Mouse (Mus musculus): ENCODE results near the gene Kcnq4. TPM values are rescaled to one million over a fixed set of nuclear protein-coding genes. Genes with fewer than 3 reads are reported as not detected.

Gene Kcnq4
- polyA plus RNA-seq, 1 experiment = 10.9 TPM

GRCm38 (mm10) chr4:120746552-120747150, 1.8 kb downstream of the Kcnq4 start:
- peak overlapping the region; percentile 30 for H3K4me3 ChIP-seq (ENCODE audit: insufficient read depth, low read length)
- H3K4me1 ChIP-seq (ENCODE audit: control insufficient read depth, insufficient read depth, low read length) = no peaks in the 10 kb centered on the region
- no peak overlapping the region for H3K27ac ChIP-seq (ENCODE audit: insufficient read depth, low read length)
- TF ChIP-seq CTCF (IDR thresholded peaks at IDR 0.05; ENCODE audit: extremely low read depth, insufficient read depth, low read length) (no peak), POLR2A (IDR thresholded peaks at IDR 0.05; ENCODE audit: extremely low read depth, insufficient read depth, low read length) (no peak)

DNA sequence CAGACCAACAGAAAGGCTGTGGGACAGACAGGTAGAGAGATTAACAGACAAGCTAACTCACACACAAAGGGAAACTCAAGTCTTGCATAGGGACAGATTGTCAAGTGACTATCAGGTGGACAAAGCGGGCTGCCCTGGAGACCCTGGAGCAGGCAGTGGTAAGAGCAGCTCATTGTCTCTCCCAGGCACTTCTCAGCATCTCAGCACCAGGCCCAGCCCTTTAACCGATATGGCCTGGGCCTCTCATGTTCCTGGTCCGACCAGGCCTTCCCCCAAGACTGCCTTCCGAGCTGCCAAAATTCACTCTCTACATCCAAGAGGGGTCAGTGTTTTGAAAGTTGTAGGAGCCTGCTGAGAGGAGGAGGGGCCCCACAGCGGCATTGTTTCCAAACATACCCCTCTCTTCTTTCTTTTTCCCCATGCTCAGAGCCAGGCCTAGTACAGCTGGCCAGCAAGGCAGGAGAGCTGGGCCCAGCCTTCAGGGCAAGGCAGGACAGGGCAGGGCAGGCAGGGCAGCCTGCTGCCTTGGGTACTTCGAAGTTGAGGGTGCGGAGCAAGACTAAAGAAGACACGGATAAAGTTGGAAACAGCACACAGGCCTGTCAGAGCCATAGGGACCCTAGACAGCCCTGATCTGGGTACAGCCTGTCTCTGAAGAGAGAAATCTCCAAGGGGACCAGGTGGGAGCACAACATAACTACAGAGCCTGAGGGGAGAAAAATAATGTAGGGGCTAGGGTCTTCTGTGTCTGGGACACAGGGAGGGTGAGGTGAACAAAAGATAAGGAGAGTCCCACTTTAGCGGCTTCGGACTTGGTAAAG, 2.5 kb downstream of the Kcnq4 start:
- H3K4me1 ChIP-seq (ENCODE audit: control insufficient read depth, insufficient read depth, low read length) = no peaks in the 10 kb centered on the region
- TF ChIP-seq POLR2A (IDR thresholded peaks at IDR 0.05; ENCODE audit: extremely low read depth, insufficient read depth, low read length) (no peak), CTCF (IDR thresholded peaks at IDR 0.05; ENCODE audit: extremely low read depth, insufficient read depth, low read length) (no peak)
- peak overlapping the region; percentile 30 for H3K4me3 ChIP-seq (ENCODE audit: insufficient read depth, low read length)
- H3K27ac ChIP-seq (ENCODE audit: insufficient read depth, low read length) = no peak overlapping the region

DNA sequence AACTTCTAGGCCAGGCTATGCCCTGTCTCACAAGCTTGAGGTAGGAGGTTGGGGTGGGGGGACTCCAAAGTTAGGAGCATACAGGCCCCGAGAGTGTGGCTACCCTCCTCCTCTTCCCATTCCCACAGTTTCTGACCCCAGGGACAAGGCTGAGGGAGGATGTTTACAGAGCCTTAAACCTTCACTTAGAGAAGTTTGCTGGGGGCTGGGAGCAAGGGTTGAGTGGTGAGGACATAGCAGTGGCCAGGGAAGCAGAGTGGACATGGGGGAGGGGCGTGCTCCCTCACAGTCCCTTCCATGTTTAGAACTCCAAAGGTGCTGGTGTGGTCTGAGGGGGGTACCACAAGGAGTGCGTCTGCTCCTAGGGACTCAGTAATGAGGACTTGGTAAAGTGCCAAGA, 4.8 kb downstream of the Kcnq4 start:
- Histone ChIP-seq H3K4me3 (ENCODE audit: insufficient read depth, low read length) (no peak overlapping the region), H3K4me1 (ENCODE audit: control insufficient read depth, insufficient read depth, low read length) (no peaks in the 10 kb centered on the region), H3K27ac (ENCODE audit: insufficient read depth, low read length) (no peak overlapping the region)
- TF ChIP-seq POLR2A (IDR thresholded peaks at IDR 0.05; ENCODE audit: extremely low read depth, insufficient read depth, low read length) (no peak), CTCF (IDR thresholded peaks at IDR 0.05; ENCODE audit: extremely low read depth, insufficient read depth, low read length) (no peak)

GRCm38 (mm10) chr4:120741303-120741702, 7.1 kb downstream of the Kcnq4 start:
- H3K27ac ChIP-seq (ENCODE audit: insufficient read depth, low read length) = no peak overlapping the region
- no peak overlapping the region for H3K4me3 ChIP-seq (ENCODE audit: insufficient read depth, low read length)
- H3K4me1 ChIP-seq (ENCODE audit: control insufficient read depth, insufficient read depth, low read length) = no peaks in the 10 kb centered on the region
- TF ChIP-seq CTCF (IDR thresholded peaks at IDR 0.05; ENCODE audit: extremely low read depth, insufficient read depth, low read length) = no peak

GRCm38 (mm10) chr4:120734012-120734622, 14.3 kb downstream of the Kcnq4 start:
- TF ChIP-seq CTCF (IDR thresholded peaks at IDR 0.05; ENCODE audit: extremely low read depth, insufficient read depth, low read length) (no peak), POLR2A (IDR thresholded peaks at IDR 0.05; ENCODE audit: extremely low read depth, insufficient read depth, low read length) (no peak)
- Histone ChIP-seq H3K27ac (ENCODE audit: insufficient read depth, low read length) (no peak overlapping the region), H3K4me1 (ENCODE audit: control insufficient read depth, insufficient read depth, low read length) (no peaks in the 10 kb centered on the region), H3K4me3 (ENCODE audit: insufficient read depth, low read length) (no peak overlapping the region)

- no peak for TF ChIP-seq POLR2A (IDR thresholded peaks at IDR 0.05; ENCODE audit: extremely low read depth, insufficient read depth, low read length)
- TF ChIP-seq CTCF (IDR thresholded peaks at IDR 0.05; ENCODE audit: extremely low read depth, insufficient read depth, low read length) = no peak
- Histone ChIP-seq H3K4me3 (ENCODE audit: insufficient read depth, low read length) (no peak overlapping the region), H3K27ac (ENCODE audit: insufficient read depth, low read length) (no peak overlapping the region), H3K4me1 (ENCODE audit: control insufficient read depth, insufficient read depth, low read length) (no peaks in the 10 kb centered on the region)
Observed at GRCm38 (mm10) chr4:120732737-120733136, 15.7 kb downstream of the Kcnq4 start.

DNA sequence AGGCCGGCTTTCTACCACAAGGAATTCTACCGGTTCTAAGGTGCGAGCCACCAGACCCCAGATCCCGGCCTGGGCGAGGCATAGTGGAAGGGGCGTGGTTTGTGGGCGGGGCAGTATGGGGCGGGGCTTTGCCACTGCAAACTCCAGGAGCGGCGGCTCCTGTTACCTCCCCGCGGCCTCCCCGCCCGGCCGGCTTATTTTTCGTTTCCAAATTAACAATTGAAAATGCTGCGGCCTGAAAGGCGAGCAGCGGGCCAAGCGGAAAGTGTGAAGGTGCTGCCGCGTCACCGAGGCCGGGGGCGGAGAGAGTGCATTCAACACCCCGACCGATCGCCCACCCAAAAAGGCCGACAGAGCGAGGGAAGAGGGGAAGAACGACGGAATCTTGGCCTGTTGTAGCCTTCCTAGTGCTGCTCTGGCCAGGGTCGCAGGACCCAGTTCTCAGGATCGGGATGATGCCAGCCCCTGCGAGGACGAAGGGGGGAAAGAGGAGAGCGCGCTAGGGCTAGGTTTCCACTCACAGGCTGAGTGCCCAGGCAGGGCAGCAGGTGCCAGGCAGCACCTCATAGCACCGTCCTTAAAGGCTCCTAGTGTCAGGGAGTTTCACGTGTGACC, 17.3 kb downstream of the Kcnq4 start:
- Histone ChIP-seq H3K4me3 (ENCODE audit: insufficient read depth, low read length) (peak overlapping the region; percentile 38), H3K27ac (ENCODE audit: insufficient read depth, low read length) (no peak overlapping the region), H3K4me1 (ENCODE audit: control insufficient read depth, insufficient read depth, low read length) (no peaks in the 10 kb centered on the region)
- no peak for TF ChIP-seq POLR2A (IDR thresholded peaks at IDR 0.05; ENCODE audit: extremely low read depth, insufficient read depth, low read length)
- no peak for TF ChIP-seq CTCF (IDR thresholded peaks at IDR 0.05; ENCODE audit: extremely low read depth, insufficient read depth, low read length)

DNA sequence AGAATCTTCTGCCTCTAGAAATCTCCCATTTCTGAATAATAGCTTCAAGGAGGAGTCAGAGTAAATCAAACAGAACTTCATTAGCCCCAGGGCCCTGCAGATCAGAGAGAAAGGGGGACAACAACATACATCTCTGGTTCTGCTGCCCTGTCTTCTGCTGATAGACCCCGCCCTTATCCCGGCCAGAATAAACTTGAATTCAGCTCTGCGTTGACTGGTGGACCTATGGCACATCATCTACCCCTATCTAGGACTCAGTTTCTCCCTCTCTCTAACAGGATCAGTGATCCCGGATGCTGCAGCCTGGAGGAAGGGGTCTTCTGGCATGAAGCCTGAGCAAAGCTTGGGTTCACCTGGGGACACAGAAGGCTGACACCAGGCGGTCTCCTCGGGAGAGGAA, 17.8 kb downstream of the Kcnq4 start:
- no peak overlapping the region; the same call in 1 of the 2 replicates for H3K4me3 ChIP-seq (ENCODE audit: insufficient read depth, low read length)
- H3K4me1 ChIP-seq (ENCODE audit: control insufficient read depth, insufficient read depth, low read length) = no peaks in the 10 kb centered on the region
- TF ChIP-seq POLR2A (IDR thresholded peaks at IDR 0.05; ENCODE audit: extremely low read depth, insufficient read depth, low read length) = no peak
- TF ChIP-seq CTCF (IDR thresholded peaks at IDR 0.05; ENCODE audit: extremely low read depth, insufficient read depth, low read length) = no peak
- no peak overlapping the region for H3K27ac ChIP-seq (ENCODE audit: insufficient read depth, low read length)

DNA sequence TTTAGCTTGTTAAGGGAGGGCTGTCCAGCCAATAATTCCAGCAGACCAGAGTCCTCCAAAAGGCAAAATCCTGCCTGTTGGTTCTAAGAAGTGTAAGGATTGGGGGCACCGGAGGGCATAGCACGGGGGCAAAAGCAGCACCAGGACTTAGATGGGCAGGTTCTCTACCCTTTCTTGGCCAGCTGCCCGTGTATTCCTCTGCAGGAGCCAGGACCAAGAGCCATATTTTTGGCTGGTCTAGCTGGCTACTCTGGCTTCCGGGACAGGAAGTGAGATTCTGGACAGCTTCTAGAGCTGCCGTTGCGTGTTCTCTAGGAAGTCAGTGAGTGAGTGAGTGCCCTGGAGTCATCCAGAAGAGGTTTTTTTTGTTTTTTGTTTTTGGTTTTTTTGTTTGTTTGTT, 18.3 kb downstream of the Kcnq4 start:
- no peak for TF ChIP-seq CTCF (IDR thresholded peaks at IDR 0.05; ENCODE audit: extremely low read depth, insufficient read depth, low read length)
- TF ChIP-seq POLR2A (IDR thresholded peaks at IDR 0.05; ENCODE audit: extremely low read depth, insufficient read depth, low read length) = no peak
- Histone ChIP-seq H3K4me3 (ENCODE audit: insufficient read depth, low read length) (no peak overlapping the region), H3K4me1 (ENCODE audit: control insufficient read depth, insufficient read depth, low read length) (no peaks in the 10 kb centered on the region), H3K27ac (ENCODE audit: insufficient read depth, low read length) (no peak overlapping the region)
